Mouse (Mus musculus): ENCODE measurements around the gene Kbtbd13.

GRCm38 (mm10) chr9:65382751-65383097 lies 8.7 kb downstream of the Kbtbd13 start:
- TF ChIP-seq CTCF (IDR thresholded peaks at IDR 0.05 in 2 of 3, conservative IDR thresholded peaks at IDR 0.05 in 1 of 3; ENCODE audit: control insufficient read depth in 1 of 3, insufficient read depth in 1 of 3, low read depth in 2 of 3, low read length in 3 of 3, poor library complexity in 1 of 3, severe bottlenecking in 1 of 3) = no peak
- TF ChIP-seq NELFE (IDR thresholded peaks at IDR 0.05; ENCODE audit: low read depth, low read length) = no peak
- TF ChIP-seq MAFK (IDR thresholded peaks at IDR 0.05; ENCODE audit: borderline replicate concordance, low read depth, low read length) = no peak
- TF ChIP-seq EP300 (IDR thresholded peaks at IDR 0.05; ENCODE audit: low read depth in 1 of 2, low read length in 2 of 2) = no peak
- TF ChIP-seq POLR2AphosphoS5 (IDR thresholded peaks at IDR 0.05; ENCODE audit: borderline replicate concordance, low read depth, low read length) = no peak
- no peak for TF ChIP-seq USF1 (IDR thresholded peaks at IDR 0.05; ENCODE audit: low read depth, low read length)

Measured in MEL (cell line).